Mouse (Mus musculus): ENCODE results near the gene Camta2. TPM values are rescaled to one million over a fixed set of nuclear protein-coding genes. Genes with fewer than 3 reads are reported as not detected.

Camta2 gene
- polyA plus RNA-seq, 1 experiment: 38.4 TPM

DNA sequence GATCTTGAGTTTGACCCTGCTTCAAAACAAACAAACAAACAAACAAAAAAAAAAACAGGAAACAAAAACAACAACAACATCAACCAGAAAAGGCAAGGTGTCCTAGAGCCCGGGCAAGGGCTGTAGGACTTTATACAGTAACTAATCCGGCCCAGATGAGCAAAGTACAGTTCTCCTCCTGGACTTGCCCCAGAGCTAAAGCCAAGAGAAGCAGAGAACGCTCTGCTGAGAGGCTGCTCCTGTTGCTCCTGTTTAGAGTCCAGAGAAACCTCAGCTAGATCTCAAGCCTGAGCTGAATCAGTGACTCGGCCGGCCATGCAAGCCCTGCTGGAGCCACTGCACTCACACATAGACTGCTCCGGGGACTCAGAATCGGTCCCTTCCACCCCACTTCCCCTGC is 57.8 kb downstream of the Camta2 start:
- H3K36me3 ChIP-seq (ENCODE audit: control insufficient read depth, insufficient read depth, low read length): no peaks in the 10 kb centered on the region
- DNase-seq: no peak
- TF ChIP-seq CTCF (IDR thresholded peaks at IDR 0.05; ENCODE audit: borderline replicate concordance, control insufficient read depth, extremely low read depth, insufficient read depth, low read length, poor library complexity) (no peak), POLR2A (IDR thresholded peaks at IDR 0.05; ENCODE audit: control insufficient read depth, extremely low read depth, insufficient read depth, low read length, poor library complexity) (no peak)
- H3K4me3 ChIP-seq (ENCODE audit: control insufficient read depth, insufficient read depth, low read length): no peak overlapping the region
- no peaks in the 10 kb centered on the region for H3K27me3 ChIP-seq (ENCODE audit: control insufficient read depth, insufficient read depth, low read length)
- no peaks in the 10 kb centered on the region for H3K4me1 ChIP-seq (replicated peaks; ENCODE audit: control insufficient read depth, insufficient read depth, low read length)
- H3K27ac ChIP-seq (ENCODE audit: control insufficient read depth, insufficient read depth, low read length): no peak overlapping the region
- WGBS: 82% methylated on average over 7 of the region's 7 CpGs

DNA sequence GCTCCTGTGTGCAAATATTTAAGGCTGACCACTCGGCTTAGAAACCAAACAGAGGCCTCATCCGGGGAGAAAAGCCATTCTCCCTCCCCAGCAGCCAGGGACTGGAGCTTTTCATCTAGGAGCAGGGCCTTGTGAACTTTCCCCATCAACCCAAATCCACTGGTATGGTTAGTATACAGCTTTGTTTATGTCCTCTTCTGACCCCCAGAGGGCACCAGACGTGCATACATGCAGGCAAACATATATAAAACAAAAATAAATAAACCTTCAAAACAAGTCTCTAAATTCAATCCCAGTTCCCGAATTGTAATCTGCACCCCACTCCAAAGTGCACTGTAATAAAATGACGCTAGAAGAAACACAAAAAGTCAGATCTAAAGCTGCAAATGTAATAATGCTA is 58.3 kb downstream of the Camta2 start:
- Histone ChIP-seq H3K27me3 (ENCODE audit: control insufficient read depth, insufficient read depth, low read length) (no peaks in the 10 kb centered on the region), H3K36me3 (ENCODE audit: control insufficient read depth, insufficient read depth, low read length) (no peaks in the 10 kb centered on the region), H3K4me1 (replicated peaks; ENCODE audit: control insufficient read depth, insufficient read depth, low read length) (no peaks in the 10 kb centered on the region), H3K4me3 (ENCODE audit: control insufficient read depth, insufficient read depth, low read length) (no peak overlapping the region), H3K27ac (ENCODE audit: control insufficient read depth, insufficient read depth, low read length) (no peak overlapping the region)
- TF ChIP-seq POLR2A (IDR thresholded peaks at IDR 0.05; ENCODE audit: control insufficient read depth, extremely low read depth, insufficient read depth, low read length, poor library complexity) (no peak), CTCF (IDR thresholded peaks at IDR 0.05; ENCODE audit: borderline replicate concordance, control insufficient read depth, extremely low read depth, insufficient read depth, low read length, poor library complexity) (no peak)
- peak; percentile 55 for DNase-seq
- 62% methylated on average over 5 of the region's 5 CpGs for WGBS

DNA sequence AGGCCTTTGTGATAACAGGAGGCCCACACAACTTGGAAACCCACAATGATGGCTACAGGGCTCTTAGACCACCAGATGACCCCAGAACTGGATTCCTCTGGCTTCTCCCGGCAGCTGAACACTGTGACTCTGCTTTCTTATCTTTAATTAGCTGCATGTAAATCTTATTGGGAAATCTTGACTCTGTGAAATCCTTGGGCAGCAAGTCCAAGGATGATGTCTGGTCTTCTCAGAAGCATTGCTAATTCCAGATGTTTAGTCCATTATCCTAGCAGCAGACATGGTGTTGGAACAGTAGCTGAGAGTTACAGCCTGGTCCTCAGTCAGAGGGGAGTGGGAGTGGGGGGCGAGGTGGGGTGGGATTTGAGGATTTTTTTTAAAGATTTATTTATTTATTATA is 59.5 kb downstream of the Camta2 start:
- no peak for DNase-seq
- no peak for TF ChIP-seq POLR2A (IDR thresholded peaks at IDR 0.05; ENCODE audit: control insufficient read depth, extremely low read depth, insufficient read depth, low read length, poor library complexity)
- TF ChIP-seq CTCF (IDR thresholded peaks at IDR 0.05; ENCODE audit: borderline replicate concordance, control insufficient read depth, extremely low read depth, insufficient read depth, low read length, poor library complexity): no peak
- Histone ChIP-seq H3K27ac (ENCODE audit: control insufficient read depth, insufficient read depth, low read length) (no peak overlapping the region), H3K27me3 (ENCODE audit: control insufficient read depth, insufficient read depth, low read length) (no peaks in the 10 kb centered on the region), H3K4me1 (replicated peaks; ENCODE audit: control insufficient read depth, insufficient read depth, low read length) (no peaks in the 10 kb centered on the region), H3K4me3 (ENCODE audit: control insufficient read depth, insufficient read depth, low read length) (no peak overlapping the region), H3K36me3 (ENCODE audit: control insufficient read depth, insufficient read depth, low read length) (no peaks in the 10 kb centered on the region)
- WGBS: 94% methylated on average over 2 of the region's 2 CpGs

DNA sequence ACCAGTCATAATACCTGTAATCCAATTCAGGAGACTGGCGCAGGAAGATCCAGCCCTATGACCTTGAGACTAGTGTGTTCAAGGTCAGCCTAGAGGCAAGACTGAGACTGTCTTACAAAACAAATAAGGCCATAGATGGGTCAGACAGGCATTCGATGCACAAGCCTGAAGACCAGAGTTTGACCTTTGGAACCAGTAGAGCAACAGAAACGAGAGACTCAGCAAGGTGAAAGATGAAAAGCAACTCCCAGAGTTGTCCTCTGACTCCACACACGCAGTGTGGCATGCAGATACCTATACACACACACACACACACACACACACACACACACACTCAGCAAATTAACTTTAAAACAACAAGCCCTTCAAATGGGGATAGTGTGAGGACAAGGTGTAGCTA is 61.0 kb downstream of the Camta2 start:
- WGBS: 86% methylated on average over 4 of the region's 4 CpGs
- TF ChIP-seq CTCF (IDR thresholded peaks at IDR 0.05; ENCODE audit: borderline replicate concordance, control insufficient read depth, extremely low read depth, insufficient read depth, low read length, poor library complexity): no peak
- TF ChIP-seq POLR2A (IDR thresholded peaks at IDR 0.05; ENCODE audit: control insufficient read depth, extremely low read depth, insufficient read depth, low read length, poor library complexity): no peak
- H3K4me1 ChIP-seq (replicated peaks; ENCODE audit: control insufficient read depth, insufficient read depth, low read length): no peaks in the 10 kb centered on the region
- no peaks in the 10 kb centered on the region for H3K36me3 ChIP-seq (ENCODE audit: control insufficient read depth, insufficient read depth, low read length)
- H3K27ac ChIP-seq (ENCODE audit: control insufficient read depth, insufficient read depth, low read length): no peak overlapping the region
- no peak overlapping the region for H3K4me3 ChIP-seq (ENCODE audit: control insufficient read depth, insufficient read depth, low read length)
- DNase-seq: no peak
- no peaks in the 10 kb centered on the region for H3K27me3 ChIP-seq (ENCODE audit: control insufficient read depth, insufficient read depth, low read length)

DNA sequence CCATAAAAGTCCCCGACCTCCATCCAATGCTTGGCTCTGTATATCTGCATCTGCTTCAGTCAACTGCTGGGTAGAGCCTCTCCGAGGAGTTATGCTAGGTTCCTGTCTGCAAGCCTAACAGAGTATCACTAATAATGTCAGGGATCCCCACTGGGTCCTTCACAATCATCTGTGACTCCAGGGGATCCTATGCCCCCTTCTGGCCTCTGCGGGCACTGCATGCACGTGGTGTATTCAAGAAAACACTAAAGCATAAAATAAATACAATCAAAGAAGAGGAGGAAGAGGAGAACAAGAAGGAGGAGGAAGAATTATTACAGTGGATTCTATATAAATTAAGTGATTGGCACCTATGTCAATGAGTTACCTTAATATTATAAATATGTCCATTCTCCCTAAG is 62.4 kb downstream of the Camta2 start:
- H3K36me3 ChIP-seq (ENCODE audit: control insufficient read depth, insufficient read depth, low read length): no peaks in the 10 kb centered on the region
- WGBS: 43% methylated on average over 4 of the region's 4 CpGs
- no peak overlapping the region for H3K4me3 ChIP-seq (ENCODE audit: control insufficient read depth, insufficient read depth, low read length)
- H3K27me3 ChIP-seq (ENCODE audit: control insufficient read depth, insufficient read depth, low read length): no peaks in the 10 kb centered on the region
- peak; percentile 59 for DNase-seq
- no peak overlapping the region for H3K27ac ChIP-seq (ENCODE audit: control insufficient read depth, insufficient read depth, low read length)
- TF ChIP-seq CTCF (IDR thresholded peaks at IDR 0.05; ENCODE audit: borderline replicate concordance, control insufficient read depth, extremely low read depth, insufficient read depth, low read length, poor library complexity) (peak; percentile 22; the same call in 1 of the 2 replicates), POLR2A (IDR thresholded peaks at IDR 0.05; ENCODE audit: control insufficient read depth, extremely low read depth, insufficient read depth, low read length, poor library complexity) (no peak)
- no peaks in the 10 kb centered on the region for H3K4me1 ChIP-seq (replicated peaks; ENCODE audit: control insufficient read depth, insufficient read depth, low read length)

DNA sequence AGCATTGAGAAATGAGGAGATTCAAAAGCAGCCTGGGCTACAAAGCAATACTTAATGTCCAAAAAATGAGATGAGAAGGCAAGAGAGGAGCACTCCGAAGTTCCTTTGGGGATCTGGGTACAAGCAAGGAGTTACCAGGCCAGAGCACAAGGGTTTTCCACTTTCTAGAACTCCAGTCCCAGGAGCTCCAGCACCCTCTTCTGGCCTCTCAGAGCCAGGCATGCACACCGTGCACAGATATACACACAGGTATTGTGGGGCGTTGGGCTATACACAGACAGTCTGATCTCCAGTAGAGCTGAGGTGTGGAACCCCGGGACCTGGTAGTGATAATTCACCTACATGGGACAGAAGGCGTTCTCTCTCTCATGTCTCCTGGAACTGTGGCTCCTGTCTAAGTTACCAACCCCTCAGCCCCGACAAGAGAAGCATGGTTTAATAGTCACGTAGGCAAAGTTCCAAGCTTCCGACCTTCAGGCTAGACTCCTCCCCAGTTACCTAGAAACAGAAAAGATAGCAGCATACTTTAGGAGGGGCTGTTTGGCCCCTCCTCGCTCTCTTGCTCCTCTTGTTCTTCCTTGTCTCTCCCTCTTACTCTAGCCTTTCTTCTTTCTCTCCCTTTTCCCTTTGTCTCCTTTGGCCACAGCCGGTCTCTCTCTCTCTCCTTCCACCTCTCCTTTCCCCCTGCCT is 64.7 kb downstream of the Camta2 start:
- no peak for DNase-seq
- 95% methylated on average over 10 of the region's 10 CpGs for WGBS
- Histone ChIP-seq H3K36me3 (ENCODE audit: control insufficient read depth, insufficient read depth, low read length) (no peaks in the 10 kb centered on the region), H3K27me3 (ENCODE audit: control insufficient read depth, insufficient read depth, low read length) (no peaks in the 10 kb centered on the region), H3K4me1 (replicated peaks; ENCODE audit: control insufficient read depth, insufficient read depth, low read length) (no peaks in the 10 kb centered on the region), H3K27ac (ENCODE audit: control insufficient read depth, insufficient read depth, low read length) (no peak overlapping the region), H3K4me3 (ENCODE audit: control insufficient read depth, insufficient read depth, low read length) (no peak overlapping the region)
- TF ChIP-seq CTCF (IDR thresholded peaks at IDR 0.05; ENCODE audit: borderline replicate concordance, control insufficient read depth, extremely low read depth, insufficient read depth, low read length, poor library complexity) (no peak), POLR2A (IDR thresholded peaks at IDR 0.05; ENCODE audit: control insufficient read depth, extremely low read depth, insufficient read depth, low read length, poor library complexity) (no peak)
